Mouse (Mus musculus) testis, adult 2 months (tissue): Measurements from ENCODE around the gene Vkorc1l1. TPM values are rescaled to one million over a fixed set of nuclear protein-coding genes. Genes with fewer than 3 reads are reported as not detected.

Experiments used
- H3K27ac ChIP-seq: fragments of 200-500 bp; 2 replicates; pipeline ENCODE4 v1.5.1; 2012; ENCODE audit warnings: low read depth, low read length; ENCODE audit not compliant: control insufficient read depth, insufficient read depth
- H3K27me3 ChIP-seq: fragments of 200-500 bp; 2 replicates; pipeline ENCODE4 v1.6.1; 2012; ENCODE audit warnings: mild to moderate bottlenecking, low read length, moderate library complexity; ENCODE audit not compliant: control insufficient read depth, insufficient read depth
- H3K36me3 ChIP-seq: fragments of 200-500 bp; 2 replicates; pipeline ENCODE4 v1.6.1; 2012; ENCODE audit warnings: mild to moderate bottlenecking, low read length; ENCODE audit not compliant: control insufficient read depth, insufficient read depth
- H3K4me1 ChIP-seq: fragments of 200-500 bp; 2 replicates; pipeline ENCODE4 v1.6.1; 2012; ENCODE audit warnings: low read length; ENCODE audit not compliant: control insufficient read depth, insufficient read depth
- H3K4me3 ChIP-seq: fragments of 200-500 bp; 2 replicates; pipeline ENCODE4 v1.5.1; 2012; ENCODE audit warnings: low read depth, mild to moderate bottlenecking, low read length, moderate library complexity, mixed read lengths; ENCODE audit not compliant: control insufficient read depth
- CTCF ChIP-seq: fragments of 200-500 bp; IDR thresholded peaks from 2 replicates; pipeline ENCODE4 v1.5.1; 2012; ENCODE audit warnings: low read depth, mild to moderate bottlenecking, inconsistent platforms, low read length, moderate library complexity; ENCODE audit not compliant: control insufficient read depth, insufficient read depth, insufficient replicate concordance
- POLR2A ChIP-seq: fragments of 200-500 bp; IDR thresholded peaks from 2 replicates; pipeline ENCODE4 v1.6.1; 2012; ENCODE audit warnings: low read depth, mild to moderate bottlenecking, inconsistent platforms, low read length, moderate library complexity; ENCODE audit not compliant: control insufficient read depth
- polyA plus RNA-seq: library from polyadenylated mRNA; depleted of rRNA; stranded (reverse); fragments of >200 nt; gene quantifications from 2 replicates; pipeline ENCODE4 v1.2.3, GENCODE M21; 2012; rRNA removed

Vkorc1l1 gene
- polyA plus RNA-seq, 1 experiment, result 19.9 TPM

- Histone ChIP-seq H3K27ac (peak within 1 kb of the TSS; percentile 75), H3K4me3 (peak within 1 kb of the TSS; percentile 82), H3K4me1 (peaks cover 4% of the 10 kb centered on the region), H3K27me3 (no peaks in the 10 kb centered on the region), H3K36me3 (no peaks in the 10 kb centered on the region; the same call in 1 of the 2 replicates)
- TF ChIP-seq CTCF (no peak), POLR2A (peak; percentile 91)
Measured at GRCm38 (mm10) chr5:130029142-130029897, 87.5 kb downstream of the Vkorc1l1 start, which contains the start of the genes Asl and Crcp. Asl (minus strand) TSS chr5:130029247. Crcp (plus strand) TSS chr5:130029290.

- TF ChIP-seq POLR2A (no peak), CTCF (no peak)
- no peak overlapping the region for H3K4me3 ChIP-seq
- no peaks in the 10 kb centered on the region; the same call in 1 of the 2 replicates for H3K36me3 ChIP-seq
- no peaks in the 10 kb centered on the region for H3K27me3 ChIP-seq
- H3K27ac ChIP-seq, result no peak overlapping the region
- peaks cover 3% of the 10 kb centered on the region; the same call in 1 of the 2 replicates for H3K4me1 ChIP-seq
Measured at GRCm38 (mm10) chr5:130031410-130032390, 89.9 kb downstream of the Vkorc1l1 start.

- Histone ChIP-seq H3K27me3 (no peaks in the 10 kb centered on the region), H3K27ac (no peak overlapping the region), H3K4me3 (no peak overlapping the region), H3K4me1 (peaks cover 3% of the 10 kb centered on the region; the same call in 1 of the 2 replicates), H3K36me3 (peaks cover 2% of the 10 kb centered on the region)
- TF ChIP-seq POLR2A, result no peak
- no peak for TF ChIP-seq CTCF
Measured at GRCm38 (mm10) chr5:130033869-130034268, 92.1 kb downstream of the Vkorc1l1 start.

Other genes with a start within 250 kb of the Vkorc1l1 start
- 5.7 and 10.6 TPM in 2 replicates for gene Sept14, start 233.5 kb upstream of the Vkorc1l1 start, polyA plus RNA-seq
- 44.4 and 62.7 TPM in 2 replicates for gene Mrps17, start 226.5 kb upstream of the Vkorc1l1 start, polyA plus RNA-seq
- gene Nipsnap2, start 216.9 kb upstream of the Vkorc1l1 start, polyA plus RNA-seq, result 14.8 and 15.6 TPM in 2 replicates
- gene Psph, start 154.5 kb upstream of the Vkorc1l1 start, polyA plus RNA-seq, result 14.3 and 20.9 TPM in 2 replicates
- 3.9 and 5.2 TPM in 2 replicates for gene Sumf2, start 95.0 kb upstream of the Vkorc1l1 start, polyA plus RNA-seq
- 239 and 241 TPM in 2 replicates for gene Chchd2, start 54.5 kb upstream of the Vkorc1l1 start, polyA plus RNA-seq
- gene Zbed5, start 46.2 kb upstream of the Vkorc1l1 start, polyA plus RNA-seq, result 4.6 and 5.4 TPM in 2 replicates
- gene Phkg1, start 43.4 kb upstream of the Vkorc1l1 start, polyA plus RNA-seq, result 0.20 and 0.35 TPM in 2 replicates
- gene Nupr1l, start 33.4 kb upstream of the Vkorc1l1 start, polyA plus RNA-seq, result 777 and 877 TPM in 2 replicates
- gene Gusb, start 61.1 kb downstream of the Vkorc1l1 start, polyA plus RNA-seq, result 6.2 and 7.7 TPM in 2 replicates
- 16.5 and 17.1 TPM in 2 replicates for gene Asl, start 87.3 kb downstream of the Vkorc1l1 start, polyA plus RNA-seq
- 56.0 and 56.5 TPM in 2 replicates for gene Crcp, start 87.3 kb downstream of the Vkorc1l1 start, polyA plus RNA-seq
- gene Tpst1, start 131.4 kb downstream of the Vkorc1l1 start, polyA plus RNA-seq, result 58.7 and 59.6 TPM in 2 replicates
- 14.8 and 15.6 TPM in 2 replicates for gene Kctd7, start 202.9 kb downstream of the Vkorc1l1 start, polyA plus RNA-seq
- gene Rabgef1, start 229.8 kb downstream of the Vkorc1l1 start, polyA plus RNA-seq, result 8.0 and 8.1 TPM in 2 replicates